Mouse (Mus musculus): ENCODE data around the gene Trim9.

The Trim9 gene

GRCm38 (mm10) chr12:70214281-70214680 is 133.1 kb downstream of the Trim9 start:
- no peak for DNase-seq (ENCODE audit: low spot score)

GRCm38 (mm10) chr12:70213601-70214000 is 133.8 kb downstream of the Trim9 start:
- no peak for DNase-seq (ENCODE audit: low spot score)

- DNase-seq (ENCODE audit: low spot score), result no peak
Measured at GRCm38 (mm10) chr12:70212501-70212900, 134.9 kb downstream of the Trim9 start.

- DNase-seq (ENCODE audit: low spot score), result no peak
Measured at GRCm38 (mm10) chr12:70208214-70208613, 139.2 kb downstream of the Trim9 start.

- no peak for DNase-seq (ENCODE audit: low spot score)
Measured at GRCm38 (mm10) chr12:70204433-70204832, 143.0 kb downstream of the Trim9 start.

GRCm38 (mm10) chr12:70201926-70202529 is 145.4 kb downstream of the Trim9 start:
- DNase-seq (ENCODE audit: low spot score), result no peak

GRCm38 (mm10) chr12:70196341-70196740 is 151.1 kb downstream of the Trim9 start:
- no peak for DNase-seq (ENCODE audit: low spot score)

- DNase-seq (ENCODE audit: low spot score), result no peak
Measured at GRCm38 (mm10) chr12:70195426-70195825, 152.0 kb downstream of the Trim9 start.

Data from embryo, embryonic 10.5 days (tissue).